Mouse (Mus musculus) stomach, embryonic 14.5 days (tissue): ENCODE results near the gene Ica1. TPM values are rescaled to one million over a fixed set of nuclear protein-coding genes. Genes with fewer than 3 reads are reported as not detected.

Experiments
- ATAC-seq: fragments of 200-750 bp; cut with Nextera tagmentation; 2 replicates; pipeline ENCODE4 v1.8.0; 2017; ENCODE audit warnings: low read depth, moderate TSS enrichment; ENCODE audit not compliant: insufficient number of reproducible peaks, insufficient read depth, low FRiP score
- H3K27ac ChIP-seq: fragments of 300-500 bp; sonication (generic); 2 replicates; pipeline ENCODE4 v1.5.1; 2014; ENCODE audit warnings: mild to moderate bottlenecking, low read length, moderate library complexity, mixed read lengths
- H3K27me3 ChIP-seq: fragments of 300-500 bp; sonication (generic); 2 replicates; pipeline ENCODE4 v1.6.1; 2014; ENCODE audit warnings: low read length, control low read depth, mixed read lengths; ENCODE audit not compliant: control insufficient read depth, insufficient read depth
- H3K36me3 ChIP-seq: fragments of 300-500 bp; sonication (generic); 2 replicates; pipeline ENCODE4 v1.6.1; 2014; ENCODE audit warnings: mild to moderate bottlenecking, control low read depth, low read length, moderate library complexity, mixed read lengths; ENCODE audit not compliant: control insufficient read depth, insufficient read depth
- H3K4me1 ChIP-seq: fragments of 300-500 bp; sonication (generic); 2 replicates; pipeline ENCODE4 v1.6.1; 2014; ENCODE audit warnings: low read length, control low read depth, mixed read lengths; ENCODE audit not compliant: control insufficient read depth, insufficient read depth
- H3K4me2 ChIP-seq: fragments of 300-500 bp; sonication (generic); replicated peaks from 2 replicates; pipeline ENCODE4 v1.6.1; 2014; ENCODE audit warnings: low read depth, low read length, control low read depth
- H3K4me3 ChIP-seq: fragments of 300-500 bp; sonication (generic); 2 replicates; pipeline ENCODE4 v1.5.1; 2014; ENCODE audit warnings: low read depth, low read length, control low read depth
- H3K9ac ChIP-seq: fragments of 300-500 bp; sonication (generic); replicated peaks from 2 replicates; pipeline ENCODE4 v1.6.1; 2014; ENCODE audit warnings: low read depth, mild to moderate bottlenecking, control low read depth, low read length, moderate library complexity, mixed read lengths
- H3K9me3 ChIP-seq: fragments of 300-500 bp; sonication (generic); 2 replicates; pipeline ENCODE4 v1.6.1; 2016; ENCODE audit warnings: low read depth, low read length, control low read depth; ENCODE audit not compliant: control insufficient read depth
- WGBS: fragments of 180-500 bp; shearing (Covaris S2); extraction: QIAGEN DNeasy Blood & Tissue Kit; methylation state at CpG from one replicate; pipeline ENCODE4 v1.1.7; 2014; 5-methylcytosine and 5-hydroxymethylcytosine counted together
- polyA plus RNA-seq: library from polyadenylated mRNA; unstranded; fragments of >200 nt; fragmentation: Nextera tagmentation; extraction: Ambion mirVana; gene quantifications from 2 replicates; pipeline ENCODE4 v1.2.1, GENCODE M21; 2014

Gene Ica1
- polyA plus RNA-seq, 1 experiment from 2014 or later, result 25.4 TPM

- Histone ChIP-seq H3K4me1 (no peaks in the 10 kb centered on the region), H3K4me3 (no peak overlapping the region), H3K27ac (no peak overlapping the region), H3K9me3 (no peaks in the 10 kb centered on the region), H3K4me2 (no peak overlapping the region), H3K36me3 (no peaks in the 10 kb centered on the region), H3K9ac (no peak overlapping the region), H3K27me3 (no peaks in the 10 kb centered on the region)
- WGBS, result 78% methylated on average over 7 of the region's 7 CpGs
- no peak for ATAC-seq
Measured at GRCm38 (mm10) chr6:8650413-8650812, 127.9 kb downstream of the Ica1 start.

GRCm38 (mm10) chr6:8649295-8649865 lies 128.9 kb downstream of the Ica1 start:
- H3K9me3 ChIP-seq, result no peaks in the 10 kb centered on the region
- H3K4me2 ChIP-seq, result no peak overlapping the region
- H3K27me3 ChIP-seq, result no peaks in the 10 kb centered on the region
- H3K4me3 ChIP-seq, result no peak overlapping the region
- no peaks in the 10 kb centered on the region for H3K4me1 ChIP-seq
- H3K9ac ChIP-seq, result no peak overlapping the region
- H3K36me3 ChIP-seq, result no peaks in the 10 kb centered on the region
- H3K27ac ChIP-seq, result no peak overlapping the region
- 55% methylated on average over 4 of the region's 4 CpGs for WGBS
- ATAC-seq, result 0 out of 2 replicates have a peak, but pooled peaks have one; percentile 53

- ATAC-seq, result no peak
- Histone ChIP-seq H3K27ac (no peak overlapping the region), H3K4me1 (no peaks in the 10 kb centered on the region), H3K9me3 (no peaks in the 10 kb centered on the region), H3K4me2 (no peak overlapping the region), H3K36me3 (no peaks in the 10 kb centered on the region), H3K27me3 (no peaks in the 10 kb centered on the region), H3K9ac (no peak overlapping the region), H3K4me3 (no peak overlapping the region)
- 73% methylated on average over 10 of the region's 10 CpGs for WGBS
Measured at GRCm38 (mm10) chr6:8648185-8648901, 129.9 kb downstream of the Ica1 start.

GRCm38 (mm10) chr6:8647513-8648184 lies 130.6 kb downstream of the Ica1 start:
- 74% methylated on average over 7 of the region's 7 CpGs for WGBS

GRCm38 (mm10) chr6:8645708-8646107 lies 132.6 kb downstream of the Ica1 start:
- H3K9me3 ChIP-seq, result no peaks in the 10 kb centered on the region
- no peak overlapping the region for H3K4me3 ChIP-seq
- H3K27me3 ChIP-seq, result no peaks in the 10 kb centered on the region
- WGBS, result 62% methylated on average over 2 of the region's 2 CpGs
- H3K4me1 ChIP-seq, result no peaks in the 10 kb centered on the region
- no peak overlapping the region for H3K4me2 ChIP-seq
- no peak overlapping the region for H3K9ac ChIP-seq
- ATAC-seq, result no peak
- no peak overlapping the region for H3K27ac ChIP-seq
- no peaks in the 10 kb centered on the region for H3K36me3 ChIP-seq

More at GRCm38 (mm10) chr6:8647513-8648184, 130.6 kb downstream of the Ica1 start:
- H3K4me3 ChIP-seq, result no peak overlapping the region
- no peak overlapping the region for H3K9ac ChIP-seq
- no peaks in the 10 kb centered on the region for H3K36me3 ChIP-seq
- H3K4me2 ChIP-seq, result no peak overlapping the region
- no peak overlapping the region for H3K27ac ChIP-seq
- ATAC-seq, result no peak
- H3K27me3 ChIP-seq, result no peaks in the 10 kb centered on the region
- no peaks in the 10 kb centered on the region for H3K4me1 ChIP-seq
- no peaks in the 10 kb centered on the region for H3K9me3 ChIP-seq

GRCm38 (mm10) chr6:8644703-8645102 lies 133.6 kb downstream of the Ica1 start:
- H3K4me2 ChIP-seq, result no peak overlapping the region

GRCm38 (mm10) chr6:8640863-8641262 lies 137.4 kb downstream of the Ica1 start:
- no peak for ATAC-seq
- Histone ChIP-seq H3K4me2 (no peak overlapping the region), H3K9ac (no peak overlapping the region), H3K36me3 (no peaks in the 10 kb centered on the region), H3K4me1 (no peaks in the 10 kb centered on the region), H3K4me3 (no peak overlapping the region), H3K27ac (no peak overlapping the region), H3K9me3 (no peaks in the 10 kb centered on the region), H3K27me3 (no peaks in the 10 kb centered on the region)
- 84% methylated on average over 5 of the region's 5 CpGs for WGBS

More at GRCm38 (mm10) chr6:8644703-8645102, 133.6 kb downstream of the Ica1 start:
- Histone ChIP-seq H3K27me3 (no peaks in the 10 kb centered on the region), H3K27ac (no peak overlapping the region), H3K4me3 (no peak overlapping the region), H3K9me3 (no peaks in the 10 kb centered on the region), H3K36me3 (no peaks in the 10 kb centered on the region), H3K4me1 (no peaks in the 10 kb centered on the region), H3K9ac (no peak overlapping the region)
- WGBS, result 52% methylated on average over 10 of the region's 10 CpGs
- ATAC-seq, result no peak

- H3K9me3 ChIP-seq, result no peaks in the 10 kb centered on the region
- no peaks in the 10 kb centered on the region for H3K36me3 ChIP-seq
- H3K4me1 ChIP-seq, result no peaks in the 10 kb centered on the region
- H3K4me3 ChIP-seq, result no peak overlapping the region
- no peak for ATAC-seq
- H3K9ac ChIP-seq, result no peak overlapping the region
- H3K4me2 ChIP-seq, result no peak overlapping the region
- no peak overlapping the region for H3K27ac ChIP-seq
- no peaks in the 10 kb centered on the region for H3K27me3 ChIP-seq
- 79% methylated on average over 2 of the region's 2 CpGs for WGBS
Measured at GRCm38 (mm10) chr6:8639526-8639925, 138.8 kb downstream of the Ica1 start.
